Mouse (Mus musculus) right cerebral cortex, postnatal 36 days (tissue): ENCODE measurements around the gene Ube2s.
A peak's percentile ranks its signal among the peaks of the same experiment; 100 is the strongest.
"Not testable (repeated sequence)": the region's sequence is repeated elsewhere in the genome, so short reads cannot be mapped to it uniquely, and the experiment has no call there.

ENCODE experiments used
- DNase-seq, 2 experiments: peaks; one replicate each; pipeline ENCODE4 v3.0.0; 2022; ENCODE audit warnings: low spot score in 2 of 2, mixed read lengths in 1 of 2

The Ube2s gene

GRCm38 (mm10) chr7:4821690-4822089, 9.3 kb upstream of the Ube2s start:
- no peak for DNase-seq

GRCm38 (mm10) chr7:4820925-4821324, 8.5 kb upstream of the Ube2s start:
- not testable (repeated sequence) for DNase-seq

- DNase-seq, result no peak
Measured at GRCm38 (mm10) chr7:4816559-4816958, 4.2 kb upstream of the Ube2s start.

- DNase-seq, result no peak
Measured at GRCm38 (mm10) chr7:4813105-4813791, 858 bp upstream of the Ube2s start.

GRCm38 (mm10) chr7:4811842-4812302, 518 bp downstream of the Ube2s start:
- DNase-seq, result no peak

- DNase-seq, result not testable (repeated sequence)
Measured at GRCm38 (mm10) chr7:4811131-4811530, 1.3 kb downstream of the Ube2s start.

GRCm38 (mm10) chr7:4806716-4807115, 5.7 kb downstream of the Ube2s start:
- no peak for DNase-seq

GRCm38 (mm10) chr7:4802247-4802646, 10.1 kb downstream of the Ube2s start:
- no peak for DNase-seq

GRCm38 (mm10) chr7:4795767-4796433, 16.5 kb downstream of the Ube2s start:
- DNase-seq, result no peak

- DNase-seq, result no peak
Measured at GRCm38 (mm10) chr7:4794631-4795168, 17.7 kb downstream of the Ube2s start.

GRCm38 (mm10) chr7:4793674-4794073, 18.7 kb downstream of the Ube2s start:
- DNase-seq, result no peak

- DNase-seq, result not testable (repeated sequence)
Measured at GRCm38 (mm10) chr7:4793248-4793647, 19.1 kb downstream of the Ube2s start.

- DNase-seq, result peak; percentile 92 to 95
Measured at GRCm38 (mm10) chr7:4792278-4793212, 19.8 kb downstream of the Ube2s start, which contains the start of gene Rpl28. Gene Rpl28, plus strand, starts transcription at chr7:4792874.

- no peak for DNase-seq
Measured at GRCm38 (mm10) chr7:4789436-4789935, 22.9 kb downstream of the Ube2s start, which contains the start of gene Tmem238. Gene Tmem238, minus strand, starts transcription at chr7:4789656.

- peak in 1 of 2 experiments; percentile 35 for DNase-seq
Measured at GRCm38 (mm10) chr7:4788499-4789435, 23.6 kb downstream of the Ube2s start.

GRCm38 (mm10) chr7:4783667-4784268, 28.6 kb downstream of the Ube2s start:
- DNase-seq, result peak; percentile 40 to 46

- DNase-seq, result no peak
Measured at GRCm38 (mm10) chr7:4782759-4783158, 29.6 kb downstream of the Ube2s start, which contains the start of the genes Il11 and Tmem190. Gene Il11, minus strand, starts transcription at chr7:4782859. Gene Tmem190, plus strand, starts transcription at chr7:4782937.

GRCm38 (mm10) chr7:4782130-4782529, 30.3 kb downstream of the Ube2s start:
- no peak for DNase-seq

- DNase-seq, result no peak
Measured at GRCm38 (mm10) chr7:4779921-4780320, 32.5 kb downstream of the Ube2s start.
